Mouse (Mus musculus) midbrain, embryonic 14.5 days (tissue): ENCODE measurements at regions not wholly inside any gene's neighbourhood (a gene's known extent, or its start where the extent isn't known, plus 50 kb on each side); places are given as distances from the start of the nearest gene placed in this dataset.

Source experiments
- ATAC-seq: fragments of 200-750 bp; cut with Nextera tagmentation; 2 replicates; pipeline ENCODE4 v1.8.0; 2017; ENCODE audit warnings: moderate number of reproducible peaks, moderate library complexity; ENCODE audit not compliant: low FRiP score, low TSS enrichment
- DNase-seq: peaks from one replicate; pipeline ENCODE4 v3.0.0-alpha.2; 2015
- H3K27ac ChIP-seq: fragments of 300-500 bp; sonication (generic); replicated peaks from 2 replicates; pipeline ENCODE4 v1.5.1; 2014; ENCODE audit warnings: mild to moderate bottlenecking, low read depth, low read length, moderate library complexity
- H3K27me3 ChIP-seq: fragments of 300-500 bp; sonication (generic); 2 replicates; pipeline ENCODE4 v1.6.1; 2014; ENCODE audit warnings: low read length, control low read depth, mixed read lengths; ENCODE audit not compliant: control insufficient read depth, insufficient read depth
- H3K36me3 ChIP-seq: fragments of 300-500 bp; sonication (generic); 2 replicates; pipeline ENCODE4 v1.6.1; 2014; ENCODE audit warnings: low read length, control low read depth; ENCODE audit not compliant: control insufficient read depth, insufficient read depth
- H3K4me1 ChIP-seq: fragments of 300-500 bp; sonication (generic); 2 replicates; pipeline ENCODE4 v1.6.1; 2014; ENCODE audit warnings: mild to moderate bottlenecking, antibody characterized with exemption, low read length, control low read depth; ENCODE audit not compliant: control insufficient read depth, insufficient read depth
- H3K4me2 ChIP-seq: fragments of 300-500 bp; sonication (generic); 2 replicates; pipeline ENCODE4 v1.6.1; 2014; ENCODE audit warnings: mild to moderate bottlenecking, low read length, moderate library complexity
- H3K4me3 ChIP-seq: fragments of 300-500 bp; sonication (generic); replicated peaks from 2 replicates; pipeline ENCODE4 v1.5.1; 2014; ENCODE audit warnings: low read depth, low read length
- H3K9ac ChIP-seq: fragments of 300-500 bp; sonication (generic); replicated peaks from 2 replicates; pipeline ENCODE4 v1.6.1; 2014; ENCODE audit warnings: mild to moderate bottlenecking, low read length, moderate library complexity
- H3K9me3 ChIP-seq: fragments of 300-500 bp; sonication (generic); 2 replicates; pipeline ENCODE4 v1.6.1; 2016; ENCODE audit warnings: low read length, control low read depth, mixed read lengths; ENCODE audit not compliant: control insufficient read depth
- WGBS: fragments of 180-500 bp; shearing (Covaris S2); extraction: QIAGEN DNeasy Blood & Tissue Kit; methylation state at CpG from one replicate; pipeline ENCODE4 v1.1.7; 2014; 5-methylcytosine and 5-hydroxymethylcytosine counted together

- no peaks in the 10 kb centered on the region for H3K27me3 ChIP-seq
- no peaks in the 10 kb centered on the region for H3K36me3 ChIP-seq
- DNase-seq = no peak
- H3K27ac ChIP-seq = no peak overlapping the region
- no peak overlapping the region for H3K4me3 ChIP-seq
- no peaks in the 10 kb centered on the region for H3K4me1 ChIP-seq
- H3K4me2 ChIP-seq = no peak overlapping the region
- H3K9ac ChIP-seq = no peak overlapping the region
- H3K9me3 ChIP-seq = no peaks in the 10 kb centered on the region
- no peak for ATAC-seq
These were observed 611.9 kb downstream of the A830018L16Rik start for GRCm38 (mm10) chr1:12025791-12026190.

GRCm38 (mm10) chr1:12027442-12027841, 613.5 kb downstream of the A830018L16Rik start:
- Histone ChIP-seq H3K9me3 (no peaks in the 10 kb centered on the region), H3K36me3 (no peaks in the 10 kb centered on the region), H3K27me3 (no peaks in the 10 kb centered on the region), H3K4me1 (no peaks in the 10 kb centered on the region), H3K4me2 (no peak overlapping the region), H3K27ac (no peak overlapping the region), H3K4me3 (no peak overlapping the region), H3K9ac (no peak overlapping the region)
- no peak for DNase-seq
- WGBS = 75% methylated on average over 2 of the region's 2 CpGs
- no peak for ATAC-seq

GRCm38 (mm10) chr1:12028074-12028473, 614.2 kb downstream of the A830018L16Rik start:
- Histone ChIP-seq H3K36me3 (no peaks in the 10 kb centered on the region), H3K4me3 (no peak overlapping the region), H3K27me3 (no peaks in the 10 kb centered on the region), H3K4me2 (no peak overlapping the region), H3K27ac (no peak overlapping the region), H3K9ac (no peak overlapping the region), H3K4me1 (no peaks in the 10 kb centered on the region), H3K9me3 (no peaks in the 10 kb centered on the region)
- ATAC-seq = no peak
- 87% methylated on average over 4 of the region's 4 CpGs for WGBS
- DNase-seq = no peak

- Histone ChIP-seq H3K27me3 (peaks cover 33% of the 10 kb centered on the region; the same call in 1 of the 2 replicates), H3K4me1 (0 out of 2 replicates have a peak, but pooled peaks cover 5% of the 10 kb centered on the region), H3K27ac (no peak overlapping the region), H3K9ac (no peak overlapping the region), H3K4me3 (no peak overlapping the region), H3K36me3 (no peaks in the 10 kb centered on the region), H3K4me2 (no peak overlapping the region), H3K9me3 (no peaks in the 10 kb centered on the region)
- DNase-seq (no peak), ATAC-seq (no peak)
- 65% methylated on average over 8 of the region's 8 CpGs for WGBS
These were observed 638.1 kb downstream of the A830018L16Rik start for GRCm38 (mm10) chr1:12051931-12052482.

GRCm38 (mm10) chr1:12055865-12056560, 642.1 kb downstream of the A830018L16Rik start:
- WGBS = 3% methylated on average over 3 of the region's 3 CpGs
- ATAC-seq (peak; percentile 82), DNase-seq (peak; percentile 70)
- Histone ChIP-seq H3K27ac (no peak overlapping the region), H3K9ac (no peak overlapping the region), H3K36me3 (no peaks in the 10 kb centered on the region), H3K4me1 (0 out of 2 replicates have a peak, but pooled peaks cover 5% of the 10 kb centered on the region), H3K4me2 (no peak overlapping the region), H3K27me3 (peaks cover 26% of the 10 kb centered on the region; the same call in 1 of the 2 replicates), H3K4me3 (no peak overlapping the region), H3K9me3 (no peaks in the 10 kb centered on the region)

- H3K36me3 ChIP-seq = no peaks in the 10 kb centered on the region
- H3K4me1 ChIP-seq = no peaks in the 10 kb centered on the region
- DNase-seq = no peak
- whole genome bisulfite sequencing = 95% methylated on average over 6 of the region's 6 CpGs
- H3K9ac ChIP-seq = no peak overlapping the region
- H3K4me2 ChIP-seq = no peak overlapping the region
- H3K4me3 ChIP-seq = no peak overlapping the region
- no peaks in the 10 kb centered on the region for H3K9me3 ChIP-seq
- no peak overlapping the region for H3K27ac ChIP-seq
- ATAC-seq = no peak
- peaks cover 3% of the 10 kb centered on the region; the same call in 1 of the 2 replicates for H3K27me3 ChIP-seq
These were observed 651.2 kb downstream of the A830018L16Rik start for GRCm38 (mm10) chr1:12065016-12065513.

- H3K27ac ChIP-seq = no peak overlapping the region
- H3K27me3 ChIP-seq = no peaks in the 10 kb centered on the region
- H3K4me2 ChIP-seq = no peak overlapping the region
- DNase-seq = no peak
- H3K9ac ChIP-seq = no peak overlapping the region
- no peak overlapping the region for H3K4me3 ChIP-seq
- no peaks in the 10 kb centered on the region for H3K36me3 ChIP-seq
- no peak for ATAC-seq
- H3K4me1 ChIP-seq = no peaks in the 10 kb centered on the region
- no peaks in the 10 kb centered on the region for H3K9me3 ChIP-seq
- WGBS = 85% methylated on average over 1 of the region's 1 CpGs
These were observed 678.9 kb downstream of the A830018L16Rik start for GRCm38 (mm10) chr1:12092564-12093504.

GRCm38 (mm10) chr1:12115041-12115828, 701.3 kb downstream of the A830018L16Rik start:
- no peaks in the 10 kb centered on the region for H3K27me3 ChIP-seq
- ATAC-seq (no peak), DNase-seq (no peak)
- no peaks in the 10 kb centered on the region for H3K9me3 ChIP-seq
- H3K36me3 ChIP-seq = no peaks in the 10 kb centered on the region
- H3K4me2 ChIP-seq = no peak overlapping the region
- H3K4me1 ChIP-seq = no peaks in the 10 kb centered on the region
- no peak overlapping the region for H3K9ac ChIP-seq
- H3K4me3 ChIP-seq = no peak overlapping the region
- H3K27ac ChIP-seq = no peak overlapping the region
